Mouse (Mus musculus) limb, embryonic 12.5 days (tissue): ENCODE measurements around the gene Emcn. TPM values are rescaled to one million over a fixed set of nuclear protein-coding genes. Genes with fewer than 3 reads are reported as not detected.

ENCODE experiments used
- ATAC-seq: fragments of 200-750 bp; cut with Nextera tagmentation; 2 replicates; pipeline ENCODE4 v1.8.0; 2017; ENCODE audit warnings: low read depth, moderate TSS enrichment; ENCODE audit not compliant: insufficient number of reproducible peaks, insufficient read depth, low FRiP score, low TSS enrichment
- H3K27ac ChIP-seq: fragments of 300-500 bp; sonication (generic); 2 replicates; pipeline ENCODE4 v1.5.1; 2016; ENCODE audit warnings: mild to moderate bottlenecking, moderate library complexity
- H3K27me3 ChIP-seq: fragments of 300-500 bp; sonication (generic); 2 replicates; pipeline ENCODE4 v1.6.1; 2016; ENCODE audit warnings: mild to moderate bottlenecking, moderate library complexity
- H3K36me3 ChIP-seq: fragments of 300-500 bp; sonication (generic); 2 replicates; pipeline ENCODE4 v1.6.1; 2016; ENCODE audit warnings: mild to moderate bottlenecking, moderate library complexity
- H3K4me1 ChIP-seq: fragments of 300-500 bp; sonication (generic); replicated peaks from 2 replicates; pipeline ENCODE4 v1.6.1; 2016
- H3K4me2 ChIP-seq: fragments of 300-500 bp; sonication (generic); 2 replicates; pipeline ENCODE4 v1.6.1; 2016; ENCODE audit warnings: mild to moderate bottlenecking, moderate library complexity
- H3K4me3 ChIP-seq: fragments of 300-500 bp; sonication (generic); replicated peaks from 2 replicates; pipeline ENCODE4 v1.5.1; 2016; ENCODE audit warnings: mild to moderate bottlenecking
- H3K9ac ChIP-seq: fragments of 300-500 bp; sonication (generic); replicated peaks from 2 replicates; pipeline ENCODE4 v1.6.1; 2016; ENCODE audit warnings: mild to moderate bottlenecking, moderate library complexity
- H3K9me3 ChIP-seq: fragments of 300-500 bp; sonication (generic); 2 replicates; pipeline ENCODE4 v1.6.1; 2016; ENCODE audit warnings: mild to moderate bottlenecking, moderate library complexity
- WGBS: fragments of 180-500 bp; shearing (Covaris S2); methylation state at CpG from one replicate; pipeline ENCODE4 v1.1.7; 2016; 5-methylcytosine and 5-hydroxymethylcytosine counted together
- polyA plus RNA-seq: library from polyadenylated mRNA; unstranded; fragments of >200 nt; fragmentation: Nextera tagmentation; extraction: Ambion mirVana; gene quantifications from 2 replicates; pipeline ENCODE4 v1.2.1, GENCODE M21; 2016

Gene Emcn
- polyA plus RNA-seq, 1 experiment from 2014 or later = 23.0 TPM

DNA sequence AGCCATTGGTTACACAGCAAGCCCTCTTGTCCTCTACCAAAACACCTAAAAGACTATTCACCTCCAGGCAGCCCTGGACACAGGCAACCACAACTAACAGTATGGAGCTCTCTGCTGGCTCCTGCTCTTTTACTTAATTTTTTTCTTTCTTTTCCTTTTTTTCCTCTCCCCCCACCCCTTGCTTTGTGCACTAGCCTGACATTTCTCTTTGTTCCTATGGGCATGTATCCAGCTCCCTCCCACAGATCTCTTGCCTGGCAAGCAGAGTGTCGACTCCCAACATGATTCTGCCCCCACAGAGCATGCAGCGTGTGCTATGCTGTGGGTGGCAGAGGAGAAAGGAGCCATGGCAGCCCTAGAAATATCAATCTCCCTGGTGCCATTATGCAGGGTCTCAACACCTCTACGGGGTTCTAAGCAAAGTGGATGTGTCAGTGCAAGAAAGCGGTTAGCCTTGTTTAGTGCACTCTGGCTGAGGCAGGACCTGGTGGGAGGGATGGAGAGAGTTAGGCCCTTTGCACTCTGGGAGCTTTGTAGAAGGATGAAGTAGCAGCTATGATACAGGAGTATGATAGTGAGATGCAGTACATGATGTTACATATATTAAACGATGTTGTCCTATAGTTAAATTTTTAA is 74.7 kb downstream of the Emcn start:
- Histone ChIP-seq H3K4me1 (no peaks in the 10 kb centered on the region), H3K4me2 (no peak overlapping the region), H3K9ac (no peak overlapping the region), H3K36me3 (no peaks in the 10 kb centered on the region), H3K9me3 (no peaks in the 10 kb centered on the region), H3K4me3 (no peak overlapping the region), H3K27me3 (no peaks in the 10 kb centered on the region), H3K27ac (no peak overlapping the region)
- no peak for ATAC-seq
- WGBS = 84% methylated on average over 5 of the region's 5 CpGs

DNA sequence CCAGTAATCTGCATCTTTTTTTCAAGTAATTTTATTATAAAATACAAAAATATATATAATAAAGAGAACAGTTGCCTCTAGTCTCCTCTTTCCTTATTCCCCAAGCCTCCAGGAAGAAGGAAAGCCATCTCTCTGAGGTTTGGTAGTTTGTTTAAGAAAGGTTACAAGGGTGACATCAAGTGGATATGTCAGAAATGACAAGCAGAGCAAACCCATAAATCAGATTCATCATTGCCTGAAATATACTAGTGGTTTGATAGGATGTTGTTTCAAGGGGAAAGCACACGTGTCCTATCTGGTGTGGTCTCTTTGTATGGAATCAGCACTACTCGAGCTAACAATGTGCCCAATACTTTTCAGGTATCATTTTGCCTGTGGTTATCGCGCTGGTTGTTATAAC is 77.8 kb downstream of the Emcn start:
- Histone ChIP-seq H3K4me2 (no peak overlapping the region), H3K4me1 (no peaks in the 10 kb centered on the region), H3K27ac (no peak overlapping the region), H3K36me3 (no peaks in the 10 kb centered on the region), H3K9me3 (no peaks in the 10 kb centered on the region), H3K27me3 (no peaks in the 10 kb centered on the region), H3K4me3 (no peak overlapping the region), H3K9ac (no peak overlapping the region)
- ATAC-seq = no peak
- 73% methylated on average over 4 of the region's 4 CpGs for WGBS

- H3K27me3 ChIP-seq = no peaks in the 10 kb centered on the region
- no peak overlapping the region for H3K9ac ChIP-seq
- H3K4me1 ChIP-seq = no peaks in the 10 kb centered on the region
- no peak overlapping the region for H3K4me2 ChIP-seq
- H3K36me3 ChIP-seq = no peaks in the 10 kb centered on the region
- WGBS = 95% methylated on average over 6 of the region's 6 CpGs
- ATAC-seq = no peak
- H3K4me3 ChIP-seq = no peak overlapping the region
- H3K27ac ChIP-seq = no peak overlapping the region
- peaks cover 4% of the 10 kb centered on the region; the same call in 1 of the 2 replicates for H3K9me3 ChIP-seq
These were observed 88.6 kb downstream of the Emcn start for GRCm38 (mm10) chr3:137429516-137429915.

DNA sequence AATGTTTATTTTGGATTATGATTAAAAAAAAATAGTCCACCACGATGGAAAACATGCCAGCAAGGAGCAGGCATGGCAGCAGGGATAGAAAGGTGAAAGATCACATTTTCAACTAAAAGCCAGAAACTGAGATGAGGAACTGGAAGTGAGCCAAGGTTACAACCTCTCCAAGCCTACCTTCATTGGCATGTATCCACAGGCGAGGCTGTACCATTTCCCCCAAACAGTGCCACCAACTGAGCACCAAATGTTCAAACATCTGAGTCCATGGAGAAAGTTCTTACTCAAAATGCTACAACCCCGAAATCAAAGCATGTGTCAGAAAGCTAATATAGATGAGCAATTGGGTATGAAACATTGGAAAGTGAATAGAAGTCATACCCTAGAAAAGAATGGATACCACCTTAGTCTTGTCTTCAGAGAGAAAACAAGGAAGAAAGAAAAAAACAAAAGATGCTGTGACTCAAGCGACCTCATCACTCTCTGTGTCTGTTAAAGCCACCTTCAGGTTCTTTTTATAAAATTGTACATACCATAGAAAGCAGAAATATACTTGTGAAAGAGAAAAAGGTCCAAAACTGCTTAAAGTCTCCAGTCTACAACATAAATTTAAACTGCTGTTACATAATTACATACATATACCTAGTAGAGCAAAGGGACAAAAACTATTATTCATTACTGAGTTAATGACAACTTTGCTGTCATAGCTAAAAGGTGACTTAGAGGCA is 124.2 kb downstream of the Emcn start:
- Histone ChIP-seq H3K36me3 (no peaks in the 10 kb centered on the region), H3K4me1 (no peaks in the 10 kb centered on the region), H3K9me3 (no peaks in the 10 kb centered on the region), H3K27me3 (no peaks in the 10 kb centered on the region), H3K27ac (no peak overlapping the region), H3K4me2 (no peak overlapping the region), H3K9ac (no peak overlapping the region), H3K4me3 (no peak overlapping the region)
- 77% methylated on average over 4 of the region's 4 CpGs for WGBS
- no peak for ATAC-seq

GRCm38 (mm10) chr3:137465953-137466352 is 125.1 kb downstream of the Emcn start:
- WGBS = 69% methylated on average over 4 of the region's 4 CpGs
- Histone ChIP-seq H3K4me3 (no peak overlapping the region), H3K9me3 (no peaks in the 10 kb centered on the region), H3K4me1 (no peaks in the 10 kb centered on the region), H3K36me3 (no peaks in the 10 kb centered on the region), H3K27ac (no peak overlapping the region), H3K4me2 (no peak overlapping the region), H3K9ac (no peak overlapping the region), H3K27me3 (no peaks in the 10 kb centered on the region)
- no peak for ATAC-seq

DNA sequence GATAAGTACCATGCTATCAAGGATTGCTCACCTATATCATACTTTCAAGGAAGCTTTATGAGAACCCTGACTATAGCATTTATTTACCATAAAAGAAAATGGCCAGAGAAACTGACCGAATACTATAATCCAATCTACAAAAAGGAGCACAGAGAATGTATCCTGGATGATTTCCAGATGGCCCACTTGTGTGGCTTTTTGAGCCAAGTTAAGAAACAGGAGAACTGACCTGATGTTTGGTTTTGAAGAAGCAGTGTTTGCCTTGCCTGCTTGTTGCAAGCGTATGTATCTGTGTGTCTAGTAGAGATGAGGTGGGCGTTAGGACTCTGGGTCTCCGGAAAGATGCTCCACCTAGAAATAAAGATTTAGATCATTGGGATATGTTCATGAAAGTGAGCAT is 125.9 kb downstream of the Emcn start:
- H3K4me3 ChIP-seq = no peak overlapping the region
- H3K36me3 ChIP-seq = no peaks in the 10 kb centered on the region
- H3K4me2 ChIP-seq = no peak overlapping the region
- no peaks in the 10 kb centered on the region for H3K27me3 ChIP-seq
- 85% methylated on average over 4 of the region's 4 CpGs for WGBS
- ATAC-seq = no peak
- no peaks in the 10 kb centered on the region for H3K4me1 ChIP-seq
- H3K27ac ChIP-seq = no peak overlapping the region
- H3K9me3 ChIP-seq = no peaks in the 10 kb centered on the region
- no peak overlapping the region for H3K9ac ChIP-seq

DNA sequence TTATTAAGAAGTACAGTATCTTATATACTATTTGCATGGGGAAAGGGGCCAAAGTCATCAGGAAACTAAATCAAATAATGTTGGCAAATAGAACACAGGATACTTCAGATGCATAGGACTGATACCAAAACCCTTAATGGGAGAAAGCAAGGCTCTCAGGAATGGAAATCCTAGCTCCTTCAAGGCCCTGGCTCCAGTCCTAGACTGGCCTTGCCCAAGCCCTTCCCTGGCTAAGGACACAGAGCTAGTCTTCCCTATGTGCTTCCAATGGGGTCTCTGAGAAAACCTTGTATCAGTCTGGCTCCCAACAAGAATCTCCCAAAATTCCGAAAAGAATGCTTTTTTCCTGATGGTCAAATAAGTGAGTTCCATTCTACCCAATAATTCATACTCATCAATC is 126.5 kb downstream of the Emcn start:
- Histone ChIP-seq H3K4me3 (no peak overlapping the region), H3K36me3 (no peaks in the 10 kb centered on the region), H3K4me1 (no peaks in the 10 kb centered on the region), H3K27me3 (no peaks in the 10 kb centered on the region), H3K27ac (no peak overlapping the region), H3K4me2 (no peak overlapping the region), H3K9me3 (no peaks in the 10 kb centered on the region), H3K9ac (no peak overlapping the region)
- no peak for ATAC-seq
- WGBS = 94% methylated on average over 1 of the region's 1 CpGs

GRCm38 (mm10) chr3:137472145-137472544 is 131.3 kb downstream of the Emcn start:
- Histone ChIP-seq H3K9me3 (no peaks in the 10 kb centered on the region), H3K27me3 (no peaks in the 10 kb centered on the region), H3K9ac (no peak overlapping the region), H3K36me3 (no peaks in the 10 kb centered on the region), H3K4me3 (no peak overlapping the region), H3K4me2 (no peak overlapping the region), H3K4me1 (no peaks in the 10 kb centered on the region), H3K27ac (no peak overlapping the region)
- no peak for ATAC-seq
- WGBS = 87% methylated on average over 1 of the region's 1 CpGs

- WGBS = 66% methylated on average over 7 of the region's 7 CpGs
- H3K9me3 ChIP-seq = no peaks in the 10 kb centered on the region; the same call in 1 of the 2 replicates
- H3K4me1 ChIP-seq = no peaks in the 10 kb centered on the region
- H3K36me3 ChIP-seq = no peaks in the 10 kb centered on the region
- no peak for ATAC-seq
- H3K9ac ChIP-seq = no peak overlapping the region
- no peak overlapping the region for H3K27ac ChIP-seq
- no peak overlapping the region for H3K4me2 ChIP-seq
- no peak overlapping the region for H3K4me3 ChIP-seq
- no peaks in the 10 kb centered on the region for H3K27me3 ChIP-seq
These were observed 139.0 kb downstream of the Emcn start for GRCm38 (mm10) chr3:137479761-137480339.

DNA sequence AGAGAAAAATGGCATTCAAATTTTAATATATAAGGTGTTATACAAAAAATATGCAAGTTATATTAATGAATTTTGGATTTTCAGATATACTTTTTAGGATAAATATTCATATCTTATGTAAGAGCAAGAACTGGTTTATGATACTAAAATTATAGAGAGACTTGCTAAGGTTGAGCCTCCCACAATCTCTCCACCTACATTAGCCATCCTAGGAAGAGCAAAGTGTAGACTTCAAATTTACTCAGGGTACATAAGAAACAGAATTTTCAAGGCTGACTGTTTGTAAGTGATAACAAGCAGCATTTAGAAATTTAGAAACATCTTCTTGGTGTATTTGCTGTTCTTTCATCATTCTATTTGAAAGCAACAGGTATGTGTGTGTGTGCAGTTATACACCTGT is 140.3 kb downstream of the Emcn start:
- Histone ChIP-seq H3K9ac (no peak overlapping the region), H3K4me3 (no peak overlapping the region), H3K4me1 (no peaks in the 10 kb centered on the region), H3K4me2 (no peak overlapping the region), H3K27me3 (no peaks in the 10 kb centered on the region), H3K36me3 (no peaks in the 10 kb centered on the region), H3K9me3 (no peaks in the 10 kb centered on the region; the same call in 1 of the 2 replicates), H3K27ac (no peak overlapping the region)
- ATAC-seq = no peak
